Mouse (Mus musculus) forebrain, embryonic 15.5 days (tissue): ENCODE data around the gene Lyzl6. TPM values are rescaled to one million over a fixed set of nuclear protein-coding genes. Genes with fewer than 3 reads are reported as not detected.

Source experiments
- ATAC-seq: fragments of 200-750 bp; cut with Nextera tagmentation; replicated peaks from 2 replicates; pipeline ENCODE4 v1.8.0; 2017; ENCODE audit warnings: mild to moderate bottlenecking, moderate TSS enrichment, moderate library complexity
- H3K27ac ChIP-seq: fragments of 300-500 bp; sonication (generic); replicated peaks from 2 replicates; pipeline ENCODE4 v1.5.1; 2015; ENCODE audit warnings: mild to moderate bottlenecking, inconsistent platforms
- H3K27me3 ChIP-seq: fragments of 300-500 bp; sonication (generic); 2 replicates; pipeline ENCODE4 v1.6.1; 2015; ENCODE audit warnings: inconsistent platforms
- H3K36me3 ChIP-seq: fragments of 300-500 bp; sonication (generic); 2 replicates; pipeline ENCODE4 v1.6.1; 2015; ENCODE audit warnings: mild to moderate bottlenecking, inconsistent platforms
- H3K4me1 ChIP-seq: fragments of 300-500 bp; sonication (generic); 2 replicates; pipeline ENCODE4 v1.6.1; 2015; ENCODE audit warnings: inconsistent platforms
- H3K4me2 ChIP-seq: fragments of 300-500 bp; sonication (generic); replicated peaks from 2 replicates; pipeline ENCODE4 v1.6.1; 2015; ENCODE audit warnings: mild to moderate bottlenecking, inconsistent platforms
- H3K4me3 ChIP-seq: fragments of 300-500 bp; sonication (generic); 2 replicates; pipeline ENCODE4 v1.5.1; 2015; ENCODE audit warnings: mild to moderate bottlenecking, inconsistent platforms
- H3K9ac ChIP-seq: fragments of 300-500 bp; sonication (generic); replicated peaks from 2 replicates; pipeline ENCODE4 v1.6.1; 2015; ENCODE audit warnings: mild to moderate bottlenecking, inconsistent platforms
- H3K9me3 ChIP-seq: fragments of 300-500 bp; sonication (generic); 2 replicates; pipeline ENCODE4 v1.6.1; 2016; ENCODE audit warnings: inconsistent platforms
- WGBS: fragments of 180-500 bp; shearing (Covaris S2); methylation state at CpG from one replicate; pipeline ENCODE4 v1.1.7; 2015; ENCODE audit warnings: mixed read lengths; 5-methylcytosine and 5-hydroxymethylcytosine counted together
- polyA plus RNA-seq: library from polyadenylated mRNA; unstranded; fragments of >200 nt; fragmentation: Nextera tagmentation; extraction: Ambion mirVana; gene quantifications from 2 replicates; pipeline ENCODE4 v1.2.1, GENCODE M21; 2015

Lyzl6 gene
- polyA plus RNA-seq, 1 experiment from 2014 or later: not detected

GRCm38 (mm10) chr11:103636261-103636660 lies 2.4 kb downstream of the Lyzl6 start:
- peaks cover 8% of the 10 kb centered on the region; the same call in 1 of the 2 replicates for H3K27me3 ChIP-seq
- 79% methylated on average over 6 of the region's 6 CpGs for WGBS
- H3K36me3 ChIP-seq: no peaks in the 10 kb centered on the region
- no peak overlapping the region for H3K9ac ChIP-seq
- no peak overlapping the region for H3K4me3 ChIP-seq
- no peak overlapping the region for H3K27ac ChIP-seq
- ATAC-seq: no peak
- H3K4me1 ChIP-seq: no peaks in the 10 kb centered on the region
- no peaks in the 10 kb centered on the region for H3K9me3 ChIP-seq
- H3K4me2 ChIP-seq: no peak overlapping the region

GRCm38 (mm10) chr11:103635481-103635880 lies 3.2 kb downstream of the Lyzl6 start:
- H3K9ac ChIP-seq: no peak overlapping the region
- peaks cover 8% of the 10 kb centered on the region; the same call in 1 of the 2 replicates for H3K27me3 ChIP-seq
- no peaks in the 10 kb centered on the region for H3K4me1 ChIP-seq
- no peaks in the 10 kb centered on the region for H3K9me3 ChIP-seq
- ATAC-seq: no peak
- no peaks in the 10 kb centered on the region for H3K36me3 ChIP-seq
- no peak overlapping the region for H3K4me2 ChIP-seq
- H3K4me3 ChIP-seq: no peak overlapping the region
- no peak overlapping the region for H3K27ac ChIP-seq
- WGBS: 89% methylated on average over 3 of the region's 3 CpGs

GRCm38 (mm10) chr11:103634806-103635205 lies 3.9 kb downstream of the Lyzl6 start:
- no peak overlapping the region for H3K4me2 ChIP-seq
- H3K9me3 ChIP-seq: no peaks in the 10 kb centered on the region
- H3K9ac ChIP-seq: no peak overlapping the region
- H3K4me1 ChIP-seq: no peaks in the 10 kb centered on the region
- no peak overlapping the region for H3K4me3 ChIP-seq
- peaks cover 8% of the 10 kb centered on the region; the same call in 1 of the 2 replicates for H3K27me3 ChIP-seq
- no peak overlapping the region for H3K27ac ChIP-seq
- WGBS: 85% methylated on average over 7 of the region's 7 CpGs
- ATAC-seq: no peak
- H3K36me3 ChIP-seq: no peaks in the 10 kb centered on the region

GRCm38 (mm10) chr11:103627453-103627852 lies 11.2 kb downstream of the Lyzl6 start:
- no peak for ATAC-seq
- no peaks in the 10 kb centered on the region for H3K27me3 ChIP-seq
- H3K27ac ChIP-seq: no peak overlapping the region
- no peak overlapping the region for H3K9ac ChIP-seq
- no peaks in the 10 kb centered on the region for H3K9me3 ChIP-seq
- H3K4me2 ChIP-seq: no peak overlapping the region
- H3K36me3 ChIP-seq: no peaks in the 10 kb centered on the region
- H3K4me3 ChIP-seq: no peak overlapping the region
- WGBS: 81% methylated on average over 23 of the region's 23 CpGs
- H3K4me1 ChIP-seq: no peaks in the 10 kb centered on the region

GRCm38 (mm10) chr11:103621040-103621439 lies 17.6 kb downstream of the Lyzl6 start, which contains the start of gene Gm884:
TSS of gene Gm884 (minus strand) at chr11:103621140.
- Histone ChIP-seq H3K4me1 (no peaks in the 10 kb centered on the region), H3K27ac (no peak within 1 kb of the TSS), H3K36me3 (no peaks in the 10 kb centered on the region), H3K9me3 (no peaks in the 10 kb centered on the region), H3K9ac (no peak within 1 kb of the TSS), H3K27me3 (no peaks in the 10 kb centered on the region), H3K4me3 (no peak within 1 kb of the TSS), H3K4me2 (no peak within 1 kb of the TSS)
- WGBS: 79% methylated on average over 9 of the region's 9 CpGs
- no peak for ATAC-seq

- ATAC-seq: no peak
- no peak overlapping the region for H3K4me3 ChIP-seq
- no peak overlapping the region for H3K4me2 ChIP-seq
- H3K9ac ChIP-seq: no peak overlapping the region
- no peaks in the 10 kb centered on the region for H3K9me3 ChIP-seq
- no peak overlapping the region for H3K27ac ChIP-seq
- H3K27me3 ChIP-seq: no peaks in the 10 kb centered on the region
- no peaks in the 10 kb centered on the region for H3K36me3 ChIP-seq
- WGBS: 94% methylated on average over 2 of the region's 2 CpGs
- H3K4me1 ChIP-seq: no peaks in the 10 kb centered on the region
These were observed 27.9 kb downstream of the Lyzl6 start for GRCm38 (mm10) chr11:103610772-103611171.

- H3K9ac ChIP-seq: no peak overlapping the region
- WGBS: 73% methylated on average over 5 of the region's 5 CpGs
- no peaks in the 10 kb centered on the region for H3K9me3 ChIP-seq
- no peaks in the 10 kb centered on the region for H3K36me3 ChIP-seq
- no peaks in the 10 kb centered on the region for H3K27me3 ChIP-seq
- no peak for ATAC-seq
- H3K4me3 ChIP-seq: no peak overlapping the region
- H3K4me2 ChIP-seq: no peak overlapping the region
- no peaks in the 10 kb centered on the region for H3K4me1 ChIP-seq
- H3K27ac ChIP-seq: no peak overlapping the region
These were observed 32.1 kb downstream of the Lyzl6 start for GRCm38 (mm10) chr11:103606611-103607010.

Other genes with a start within 250 kb of the Lyzl6 start
- 8.8 and 8.9 TPM in 2 replicates for gene Plekhm1, start 226.2 kb downstream of the Lyzl6 start, polyA plus RNA-seq
- gene Lrrc37a, start 134.3 kb downstream of the Lyzl6 start, polyA plus RNA-seq: not detected in 2 replicates
- not detected in 2 replicates for gene Gm884, start 17.8 kb downstream of the Lyzl6 start, polyA plus RNA-seq
- 8.8 TPM in 2 replicates for gene Rprml, start 10.7 kb upstream of the Lyzl6 start, polyA plus RNA-seq
- gene Gosr2, start 59.0 kb upstream of the Lyzl6 start, polyA plus RNA-seq: 103 TPM in 2 replicates
- gene Wnt9b, start 110.9 kb upstream of the Lyzl6 start, polyA plus RNA-seq: 0.10 and 0.29 TPM in 2 replicates
- 4.2 and 5.3 TPM in 2 replicates for gene Wnt3, start 135.3 kb upstream of the Lyzl6 start, polyA plus RNA-seq